Mouse (Mus musculus) layer of hippocampus, adult 8-10 months (tissue): ENCODE measurements at regions not wholly inside any gene's neighbourhood (a gene's known extent, or its start where the extent isn't known, plus 50 kb on each side); places are given as distances from the start of the nearest gene placed in this dataset.

ENCODE experiments used
- DNase-seq, 2 experiments: peaks; one replicate each; pipeline ENCODE4 v3.0.0; 2022; ENCODE audit warnings: low spot score in 2 of 2

GRCm38 (mm10) chr1:98268853-98269252 is 152.1 kb upstream of the Slco6d1 start:
- DNase-seq = peak; percentile 4 to 12

- no peak for DNase-seq
These were observed 150.7 kb upstream of the Slco6d1 start for GRCm38 (mm10) chr1:98270212-98270611.

GRCm38 (mm10) chr1:98273966-98274616 is 146.8 kb upstream of the Slco6d1 start:
- DNase-seq = no peak

- no peak for DNase-seq
These were observed 145.4 kb upstream of the Slco6d1 start for GRCm38 (mm10) chr1:98275524-98275923.

GRCm38 (mm10) chr1:98279446-98280048 is 141.4 kb upstream of the Slco6d1 start:
- no peak for DNase-seq

GRCm38 (mm10) chr1:98280263-98281052 is 140.5 kb upstream of the Slco6d1 start:
- DNase-seq = no peak

GRCm38 (mm10) chr1:98281053-98281770 is 139.7 kb upstream of the Slco6d1 start:
- no peak for DNase-seq

- no peak for DNase-seq
These were observed 139.2 kb upstream of the Slco6d1 start for GRCm38 (mm10) chr1:98281771-98282149.

GRCm38 (mm10) chr1:98303166-98303565 is 117.8 kb upstream of the Slco6d1 start:
- DNase-seq = no peak

- no peak for DNase-seq
These were observed 114.6 kb upstream of the Slco6d1 start for GRCm38 (mm10) chr1:98306363-98306762.

GRCm38 (mm10) chr1:98307519-98307918 is 113.4 kb upstream of the Slco6d1 start:
- DNase-seq = no peak

- DNase-seq = no peak
These were observed 111.0 kb upstream of the Slco6d1 start for GRCm38 (mm10) chr1:98309894-98310293.

- peak; percentile 8 to 22 for DNase-seq
These were observed 70.8 kb upstream of the Slco6d1 start for GRCm38 (mm10) chr1:98350095-98350549.

GRCm38 (mm10) chr1:98350725-98351124 is 70.2 kb upstream of the Slco6d1 start:
- no peak for DNase-seq

- no peak for DNase-seq
These were observed 69.4 kb upstream of the Slco6d1 start for GRCm38 (mm10) chr1:98351530-98351929.
